Mouse (Mus musculus) kidney, adult 2 months (tissue): ENCODE measurements at regions not wholly inside any gene's neighbourhood (a gene's known extent, or its start where the extent isn't known, plus 50 kb on each side); places are given as distances from the start of the nearest gene placed in this dataset.

Experiments used
- CTCF ChIP-seq: fragments of 200-500 bp; conservative IDR thresholded peaks from 2 replicates; pipeline ENCODE4 v1.5.1; 2011; ENCODE audit warnings: low read depth, mild to moderate bottlenecking, control low read depth, low read length, moderate library complexity, mixed read lengths; ENCODE audit not compliant: insufficient read depth, insufficient read length
- POLR2A ChIP-seq: fragments of 200-500 bp; IDR thresholded peaks from one replicate; pipeline ENCODE4 v1.6.1; 2011; ENCODE audit warnings: low read depth, low read length, control low read depth

- TF ChIP-seq POLR2A (no peak), CTCF (no peak)
Observed at GRCm38 (mm10) chr9:85088556-85089338, 223.8 kb upstream of the Gm11114 start.
